Mouse (Mus musculus) liver, postnatal 0 days (tissue): Measurements from ENCODE around the gene Ppara. TPM values are rescaled to one million over a fixed set of nuclear protein-coding genes. Genes with fewer than 3 reads are reported as not detected.
A peak's percentile ranks its signal among the peaks of the same experiment; 100 is the strongest.

ENCODE experiments used
- ATAC-seq: fragments of 200-750 bp; cut with Nextera tagmentation; 2 replicates; pipeline ENCODE4 v1.8.0; 2017; ENCODE audit warnings: mild to moderate bottlenecking, moderate library complexity
- DNase-seq: peaks from one replicate; pipeline ENCODE4 v3.0.0-alpha.2; 2016
- H3K27ac ChIP-seq: fragments of 300-500 bp; sonication (generic); 2 replicates; pipeline ENCODE4 v1.5.1; 2014; ENCODE audit warnings: antibody characterized with exemption, moderate library complexity, mild to moderate bottlenecking, low read depth
- H3K27me3 ChIP-seq: fragments of 300-500 bp; sonication (generic); 2 replicates; pipeline ENCODE4 v1.6.1; 2014; ENCODE audit warnings: low read length, control low read depth, mixed read lengths; ENCODE audit not compliant: insufficient read depth
- H3K36me3 ChIP-seq: fragments of 300-500 bp; sonication (generic); replicated peaks from 2 replicates; pipeline ENCODE4 v1.6.1; 2014; ENCODE audit warnings: mild to moderate bottlenecking, control low read depth, low read length, moderate library complexity, mixed read lengths; ENCODE audit not compliant: insufficient read depth
- H3K4me1 ChIP-seq: fragments of 300-500 bp; sonication (generic); 2 replicates; pipeline ENCODE4 v1.6.1; 2014; ENCODE audit warnings: antibody characterized with exemption, mild to moderate bottlenecking, control low read depth; ENCODE audit not compliant: insufficient read depth
- H3K4me2 ChIP-seq: fragments of 300-500 bp; sonication (generic); 2 replicates; pipeline ENCODE4 v1.6.1; 2014; ENCODE audit warnings: low read depth, mild to moderate bottlenecking, low read length, moderate library complexity, mixed read lengths
- H3K4me3 ChIP-seq: fragments of 300-500 bp; sonication (generic); 2 replicates; pipeline ENCODE4 v1.5.1; 2014; ENCODE audit warnings: low read depth, low read length
- H3K9ac ChIP-seq: fragments of 300-500 bp; sonication (generic); replicated peaks from 2 replicates; pipeline ENCODE4 v1.6.1; 2014; ENCODE audit warnings: mild to moderate bottlenecking, moderate library complexity
- H3K9me3 ChIP-seq: fragments of 300-500 bp; sonication (generic); 2 replicates; pipeline ENCODE4 v1.6.1; 2016; ENCODE audit warnings: mild to moderate bottlenecking, control low read depth, low read length, mixed read lengths
- CTCF ChIP-seq: sonication (generic); IDR thresholded peaks from 2 replicates; pipeline ENCODE4 v1.5.1; 2016; ENCODE audit warnings: antibody characterized with exemption, low read depth
- EP300 ChIP-seq: IDR thresholded peaks from 2 replicates; pipeline ENCODE4 v1.6.1; 2016; ENCODE audit warnings: antibody characterized with exemption, low read depth, mild to moderate bottlenecking
- WGBS: fragments of 180-500 bp; shearing (Covaris S2); extraction: QIAGEN DNeasy Blood & Tissue Kit; methylation state at CpG from one replicate; pipeline ENCODE4 v1.1.7; 2014; ENCODE audit not compliant: insufficient replicate concordance; 5-methylcytosine and 5-hydroxymethylcytosine counted together
- polyA plus RNA-seq: library from polyadenylated mRNA; unstranded; fragments of >200 nt; fragmentation: Nextera tagmentation; extraction: Ambion mirVana; gene quantifications from 2 replicates; pipeline ENCODE4 v1.2.1, GENCODE M21; 2015

The Ppara gene
- polyA plus RNA-seq, 1 experiment from 2014 or later: 185 TPM

DNA sequence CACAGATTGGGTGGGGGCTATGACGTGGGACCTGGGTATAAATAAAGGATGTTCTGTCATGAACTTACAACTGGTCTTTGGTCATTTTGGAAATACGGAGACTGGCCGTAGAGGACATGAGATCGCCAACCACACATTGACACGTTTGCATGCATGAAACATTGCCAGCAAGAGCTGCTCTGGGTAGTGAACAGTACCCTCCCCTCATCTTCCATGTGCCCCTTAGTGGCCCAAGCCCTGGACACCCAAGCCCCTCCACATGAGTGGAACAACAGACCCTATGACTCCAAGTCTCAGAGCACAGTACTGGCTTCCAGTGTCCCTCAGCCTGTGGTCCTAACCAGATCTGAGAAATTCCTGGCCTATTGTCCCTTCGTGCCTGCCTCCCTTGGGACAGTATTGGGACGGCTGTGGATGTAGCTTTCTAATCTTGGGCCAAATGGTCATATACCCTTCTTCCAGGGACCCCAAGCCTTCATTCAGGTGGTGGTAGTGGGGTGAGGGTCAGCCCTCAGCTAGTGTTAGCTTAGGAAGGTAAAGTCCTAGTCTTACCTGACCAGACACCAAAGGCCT, 27.2 kb upstream of the Ppara start:
- Histone ChIP-seq H3K27me3 (no peaks in the 10 kb centered on the region; the same call in 1 of the 2 replicates), H3K4me1 (peaks cover 9% of the 10 kb centered on the region), H3K4me2 (no peak overlapping the region), H3K9ac (no peak overlapping the region), H3K9me3 (no peaks in the 10 kb centered on the region), H3K36me3 (no peaks in the 10 kb centered on the region), H3K4me3 (no peak overlapping the region), H3K27ac (no peak overlapping the region)
- ATAC-seq (no peak), DNase-seq (no peak)
- TF ChIP-seq EP300 (no peak), CTCF (no peak)
- WGBS: 81% methylated on average over 7 of the region's 7 CpGs

DNA sequence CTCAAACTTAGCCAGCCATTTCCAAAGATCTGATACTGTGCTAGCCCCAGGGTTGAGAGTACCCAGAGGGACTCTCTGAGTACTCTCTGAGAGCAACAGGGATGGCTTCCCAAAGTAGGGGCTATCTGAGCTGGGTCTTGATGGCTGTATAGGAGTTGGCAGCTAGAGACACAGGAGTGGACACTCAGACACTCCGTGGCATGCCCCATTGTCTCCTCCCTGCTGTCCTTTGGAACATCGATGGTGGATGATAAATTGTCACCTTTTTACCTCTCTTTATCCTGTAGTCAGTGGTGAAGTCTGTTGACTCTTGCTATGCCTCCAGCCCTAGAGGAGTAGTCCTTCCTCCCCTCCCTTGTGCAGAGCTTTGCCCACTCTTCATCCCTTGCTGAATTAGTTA, 26.6 kb upstream of the Ppara start:
- no peak overlapping the region for H3K27ac ChIP-seq
- no peak overlapping the region for H3K4me3 ChIP-seq
- 68% methylated on average over 2 of the region's 2 CpGs for WGBS
- H3K9ac ChIP-seq: no peak overlapping the region
- TF ChIP-seq EP300 (no peak), CTCF (no peak)
- no peaks in the 10 kb centered on the region; the same call in 1 of the 2 replicates for H3K27me3 ChIP-seq
- no peak for DNase-seq
- no peaks in the 10 kb centered on the region for H3K36me3 ChIP-seq
- ATAC-seq: no peak
- H3K4me2 ChIP-seq: no peak overlapping the region
- H3K4me1 ChIP-seq: peaks cover 9% of the 10 kb centered on the region
- H3K9me3 ChIP-seq: no peaks in the 10 kb centered on the region

- ATAC-seq (no peak), DNase-seq (no peak)
- Histone ChIP-seq H3K9me3 (no peaks in the 10 kb centered on the region), H3K9ac (no peak overlapping the region), H3K27ac (no peak overlapping the region), H3K27me3 (no peaks in the 10 kb centered on the region; the same call in 1 of the 2 replicates), H3K36me3 (no peaks in the 10 kb centered on the region), H3K4me1 (peaks cover 9% of the 10 kb centered on the region), H3K4me2 (no peak overlapping the region), H3K4me3 (no peak overlapping the region)
- TF ChIP-seq EP300: no peak
- TF ChIP-seq CTCF: no peak
- 70% methylated on average over 4 of the region's 4 CpGs for WGBS
Measured at GRCm38 (mm10) chr15:85708843-85709242, 25.9 kb upstream of the Ppara start.

DNA sequence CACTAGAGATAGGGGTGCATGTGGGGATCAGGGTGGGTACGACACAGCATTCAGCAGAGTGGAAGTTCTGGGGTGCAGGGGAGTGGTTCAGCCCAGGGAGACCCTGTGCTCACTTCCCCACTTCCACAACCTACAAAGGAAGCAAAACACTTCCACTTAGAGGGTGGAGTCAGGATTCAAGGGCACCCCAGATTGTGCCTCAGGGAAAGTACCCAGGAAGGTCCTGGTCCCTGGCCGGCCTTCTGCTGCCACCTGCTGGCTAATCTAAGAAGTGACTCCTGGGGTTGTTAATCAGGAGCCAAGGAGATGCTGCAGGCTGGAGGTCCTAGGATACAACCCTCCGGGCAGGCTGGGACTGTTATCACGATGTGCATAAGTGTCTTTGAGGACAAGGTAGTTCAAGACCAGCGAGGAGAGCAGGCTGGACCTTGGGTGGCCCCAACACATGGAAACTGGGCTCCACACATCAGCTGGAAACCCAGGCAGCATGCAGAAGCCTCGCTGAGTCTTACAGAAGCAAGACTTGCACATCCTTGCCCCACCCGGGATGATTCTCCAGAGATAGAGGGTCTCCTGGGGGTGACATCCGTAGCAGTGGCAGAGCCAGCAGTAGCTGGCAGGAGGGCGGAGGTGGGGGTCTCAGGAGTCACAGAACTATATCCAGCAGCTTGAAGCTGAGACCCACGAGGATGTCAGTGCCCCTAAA, 25.4 kb upstream of the Ppara start:
- peak; percentile 43; the same call in 1 of the 2 replicates for ATAC-seq
- TF ChIP-seq CTCF (peak; percentile 92), EP300 (no peak)

DNA sequence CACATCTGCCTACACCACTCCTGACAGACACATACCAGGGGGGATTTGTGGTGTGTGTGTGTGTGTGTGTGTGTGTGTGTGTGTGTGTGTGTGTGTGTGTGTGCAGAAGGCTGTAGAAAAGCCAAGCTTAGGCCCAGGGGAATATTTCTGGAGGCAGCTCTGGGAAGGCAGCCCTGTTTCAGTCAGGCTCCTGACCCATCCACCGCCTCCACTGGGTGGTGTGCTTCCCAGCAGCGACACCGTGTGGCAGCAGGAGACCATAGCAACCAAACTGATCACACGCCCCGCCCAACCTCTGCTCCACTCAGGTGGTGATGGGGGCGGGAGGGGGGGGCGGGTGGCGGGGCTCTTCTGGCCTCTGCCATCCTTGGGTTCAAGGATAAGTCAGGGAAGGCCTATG, 24.6 kb upstream of the Ppara start:
- peak; percentile 81 for DNase-seq
- Histone ChIP-seq H3K36me3 (no peaks in the 10 kb centered on the region), H3K4me3 (no peak overlapping the region), H3K9ac (no peak overlapping the region), H3K4me1 (peaks cover 9% of the 10 kb centered on the region), H3K4me2 (no peak overlapping the region), H3K27me3 (no peaks in the 10 kb centered on the region; the same call in 1 of the 2 replicates), H3K27ac (no peak overlapping the region), H3K9me3 (no peaks in the 10 kb centered on the region)
- 6% methylated on average over 5 of the region's 8 CpGs for WGBS
- TF ChIP-seq CTCF (peak; percentile 87), EP300 (no peak)
- peak; percentile 50 for ATAC-seq

More for the DNA sequence above, 25.4 kb upstream of the Ppara start:
- WGBS: 34% methylated on average over 10 of the region's 10 CpGs
- Histone ChIP-seq H3K27ac (no peak overlapping the region), H3K4me1 (peaks cover 9% of the 10 kb centered on the region), H3K9me3 (no peaks in the 10 kb centered on the region), H3K36me3 (no peaks in the 10 kb centered on the region), H3K9ac (no peak overlapping the region), H3K4me3 (no peak overlapping the region), H3K27me3 (no peaks in the 10 kb centered on the region; the same call in 1 of the 2 replicates), H3K4me2 (no peak overlapping the region)
- DNase-seq: peak; percentile 78

DNA sequence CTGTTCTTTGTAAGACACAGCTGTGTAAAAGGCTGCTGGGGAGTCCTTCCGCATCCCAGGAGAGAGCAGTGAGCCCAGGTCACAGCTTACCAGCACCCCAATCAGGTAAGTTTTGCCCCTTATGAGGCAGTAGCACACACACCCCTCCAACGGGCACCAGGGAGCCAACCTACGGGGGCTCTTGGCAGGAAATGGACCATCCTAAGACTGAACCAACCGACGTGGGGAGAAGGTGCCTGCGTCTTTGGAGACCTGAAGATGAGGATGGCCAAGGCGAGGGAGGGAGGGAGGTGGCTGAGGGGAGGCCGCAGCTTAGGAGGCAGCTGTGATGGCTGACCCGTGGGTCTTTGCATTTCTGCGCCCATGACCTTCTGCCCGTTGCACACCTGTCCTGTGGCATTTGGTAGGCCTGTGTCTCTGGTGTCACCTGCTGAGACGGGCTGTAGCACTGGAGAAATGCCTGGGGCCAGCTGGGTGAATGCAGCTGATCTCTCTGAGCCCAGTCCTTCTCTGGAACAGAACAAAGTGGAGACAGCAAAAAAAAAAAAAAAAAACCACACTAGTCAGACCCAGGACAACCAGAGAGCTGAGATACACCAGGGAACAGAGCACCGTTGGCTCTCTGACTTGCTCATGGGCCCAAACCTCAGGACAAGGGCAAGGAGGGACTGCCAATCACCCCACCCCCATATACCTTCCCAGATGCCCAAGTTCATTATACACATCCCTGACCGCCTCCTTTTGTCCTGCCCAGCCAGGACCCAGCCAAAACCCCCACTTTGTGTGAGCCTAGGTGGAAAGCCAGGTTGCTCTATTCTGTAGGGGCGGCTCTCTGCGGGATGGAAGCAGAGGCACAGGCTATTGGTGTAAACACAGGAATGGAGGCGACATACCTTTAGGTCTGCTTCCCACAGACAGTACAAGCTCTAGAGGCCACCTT, 23.9 kb upstream of the Ppara start:
- 71% methylated on average over 17 of the region's 17 CpGs for WGBS
- no peak overlapping the region for H3K4me2 ChIP-seq
- peaks cover 2% of the 10 kb centered on the region; the same call in 1 of the 2 replicates for H3K4me1 ChIP-seq
- ATAC-seq (no peak), DNase-seq (no peak)
- no peak overlapping the region for H3K27ac ChIP-seq
- no peak overlapping the region for H3K9ac ChIP-seq
- H3K9me3 ChIP-seq: no peaks in the 10 kb centered on the region
- TF ChIP-seq CTCF: no peak
- no peak for TF ChIP-seq EP300
- H3K27me3 ChIP-seq: no peaks in the 10 kb centered on the region; the same call in 1 of the 2 replicates
- H3K4me3 ChIP-seq: no peak overlapping the region
- H3K36me3 ChIP-seq: no peaks in the 10 kb centered on the region
